Mouse (Mus musculus) CH12.LX (cell line): ENCODE results near the gene Prkaa2.

Experiments used
- BHLHE40 ChIP-seq: IDR thresholded peaks from 2 replicates; pipeline ENCODE4 v1.6.1; 2011; ENCODE audit warnings: mild to moderate bottlenecking, low read depth, low read length, improper control_type of control experiment
- GABPA ChIP-seq: IDR thresholded peaks from 2 replicates; pipeline ENCODE4 v1.6.1; 2012; ENCODE audit warnings: low read depth, low read length, improper control_type of control experiment, inconsistent platforms; ENCODE audit not compliant: insufficient replicate concordance
- NRF1 ChIP-seq: IDR thresholded peaks from 2 replicates; pipeline ENCODE4 v1.6.1; 2014; ENCODE audit warnings: low read depth, mild to moderate bottlenecking, inconsistent platforms, low read length, improper control_type of control experiment, moderate library complexity

DNA sequence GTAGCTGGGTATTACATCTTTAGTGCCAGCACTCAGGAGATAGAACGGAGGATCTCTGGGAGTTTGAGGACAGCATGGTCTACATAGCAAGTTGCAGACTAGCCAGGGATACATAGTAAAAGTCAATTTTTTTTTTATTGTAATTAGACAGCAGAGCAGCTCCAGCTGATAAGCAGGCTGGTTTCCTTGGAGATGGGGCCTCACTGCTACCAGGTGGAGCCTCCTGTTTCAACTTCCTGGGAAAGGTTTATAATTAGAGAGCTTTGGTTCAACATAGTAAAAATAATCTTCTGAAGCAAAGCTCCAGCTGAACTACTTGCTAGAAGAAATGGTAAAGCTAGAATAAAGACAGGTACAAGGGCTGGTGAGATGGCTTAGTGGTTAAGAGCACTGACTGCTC is 59.6 kb downstream of the Prkaa2 start:
- no peak for TF ChIP-seq BHLHE40
- no peak for TF ChIP-seq GABPA
- no peak for TF ChIP-seq NRF1
